Mouse (Mus musculus): ENCODE measurements at regions not wholly inside any gene's neighbourhood (a gene's known extent, or its start where the extent isn't known, plus 50 kb on each side); places are given as distances from the start of the nearest gene placed in this dataset.
"Not testable (repeated sequence)": the region's sequence is repeated elsewhere in the genome, so short reads cannot be mapped to it uniquely, and the experiment has no call there.

GRCm38 (mm10) chr15:8789000-8789399 lies 78.4 kb upstream of the Slc1a3 start:
- Histone ChIP-seq H3K27me3 (no peaks in the 10 kb centered on the region), H3K4me2 (replicated peaks) (no peak overlapping the region), H3K4me3 (replicated peaks) (no peak overlapping the region), H3K27ac (replicated peaks) (no peak overlapping the region), H3K4me1 (peaks cover 9% of the 10 kb centered on the region; the same call in 1 of the 2 replicates), H3K9me3 (replicated peaks) (no peaks in the 10 kb centered on the region), H3K9ac (no peak overlapping the region), H3K36me3 (no peaks in the 10 kb centered on the region)
- WGBS = 57% methylated on average over 6 of the region's 6 CpGs
- ATAC-seq (ENCODE audit: insufficient number of reproducible peaks, low FRiP score, low TSS enrichment, low read depth) = no peak

DNA sequence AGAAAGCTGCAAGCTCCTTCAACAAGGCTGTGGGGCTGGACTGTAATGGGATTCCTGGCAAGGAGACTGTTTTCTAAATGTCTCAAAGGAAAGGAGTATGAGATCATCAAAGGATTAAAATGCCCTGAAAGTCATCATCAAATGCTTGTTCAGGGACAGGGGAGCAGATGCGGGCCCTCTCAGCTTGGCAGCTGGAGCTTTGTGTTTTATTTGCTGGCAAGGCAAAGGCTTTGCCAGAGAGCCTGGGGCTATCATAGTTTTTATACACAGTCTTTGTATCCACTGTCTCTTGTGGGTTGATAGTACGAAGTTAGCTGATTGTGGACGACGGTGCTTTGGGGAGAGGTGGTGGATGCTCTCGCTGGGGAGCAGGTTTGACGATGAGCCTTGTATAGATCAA lies 75.0 kb upstream of the Slc1a3 start:
- 45% methylated on average over 6 of the region's 6 CpGs for WGBS
- ATAC-seq (ENCODE audit: insufficient number of reproducible peaks, low FRiP score, low TSS enrichment, low read depth) = peak; percentile 34; the same call in 1 of the 2 replicates

GRCm38 (mm10) chr15:8783567-8783966 lies 73.0 kb upstream of the Slc1a3 start:
- Histone ChIP-seq H3K27ac (replicated peaks) (no peak overlapping the region), H3K9me3 (replicated peaks) (no peaks in the 10 kb centered on the region), H3K4me2 (replicated peaks) (no peak overlapping the region), H3K27me3 (no peaks in the 10 kb centered on the region), H3K36me3 (no peaks in the 10 kb centered on the region), H3K4me1 (0 out of 2 replicates have a peak, but pooled peaks cover 6% of the 10 kb centered on the region), H3K4me3 (replicated peaks) (no peak overlapping the region), H3K9ac (no peak overlapping the region)
- 76% methylated on average over 2 of the region's 2 CpGs for WGBS
- ATAC-seq (ENCODE audit: insufficient number of reproducible peaks, low FRiP score, low TSS enrichment, low read depth) = no peak

More for the DNA sequence above, 75.0 kb upstream of the Slc1a3 start:
- H3K36me3 ChIP-seq = no peaks in the 10 kb centered on the region
- 0 out of 2 replicates have a peak overlapping the region, but pooled peaks have one; percentile 34 for H3K27ac ChIP-seq (replicated peaks)
- peaks cover 9% of the 10 kb centered on the region; the same call in 1 of the 2 replicates for H3K4me1 ChIP-seq
- no peak overlapping the region for H3K4me2 ChIP-seq (replicated peaks)
- no peak overlapping the region for H3K4me3 ChIP-seq (replicated peaks)
- no peaks in the 10 kb centered on the region for H3K9me3 ChIP-seq (replicated peaks)
- H3K9ac ChIP-seq = no peak overlapping the region
- no peaks in the 10 kb centered on the region for H3K27me3 ChIP-seq

- H3K4me2 ChIP-seq (replicated peaks) = no peak overlapping the region
- no peak overlapping the region for H3K9ac ChIP-seq
- WGBS = 50% methylated on average over 1 of the region's 1 CpGs
- H3K27me3 ChIP-seq = no peaks in the 10 kb centered on the region
- H3K4me3 ChIP-seq (replicated peaks) = no peak overlapping the region
- ATAC-seq (ENCODE audit: insufficient number of reproducible peaks, low FRiP score, low TSS enrichment, low read depth) = no peak
- H3K4me1 ChIP-seq = 0 out of 2 replicates have a peak, but pooled peaks cover 6% of the 10 kb centered on the region
- no peaks in the 10 kb centered on the region for H3K9me3 ChIP-seq (replicated peaks)
- H3K27ac ChIP-seq (replicated peaks) = no peak overlapping the region
- no peaks in the 10 kb centered on the region for H3K36me3 ChIP-seq
These were observed 72.5 kb upstream of the Slc1a3 start for GRCm38 (mm10) chr15:8783036-8783435.

DNA sequence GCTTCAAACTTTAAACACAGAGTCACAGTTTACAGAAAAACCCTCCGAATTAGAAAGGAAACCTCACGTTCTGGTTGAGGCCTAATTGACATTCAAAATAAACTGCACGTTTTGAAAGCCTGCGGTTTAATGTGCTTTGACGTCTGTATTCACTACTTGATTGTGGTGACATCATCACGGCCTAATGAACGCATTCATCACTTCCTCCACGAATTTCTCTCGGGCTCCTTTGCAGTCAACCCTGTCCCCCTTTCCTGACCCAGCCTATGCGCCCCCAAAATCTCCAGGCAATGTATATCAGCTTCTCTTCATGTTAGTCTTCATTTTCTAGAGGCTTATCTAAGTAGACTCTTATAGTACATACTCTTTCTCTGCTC lies 71.6 kb upstream of the Slc1a3 start:
- 79% methylated on average over 10 of the region's 10 CpGs for WGBS
- H3K4me2 ChIP-seq (replicated peaks) = no peak overlapping the region
- H3K36me3 ChIP-seq = no peaks in the 10 kb centered on the region

DNA sequence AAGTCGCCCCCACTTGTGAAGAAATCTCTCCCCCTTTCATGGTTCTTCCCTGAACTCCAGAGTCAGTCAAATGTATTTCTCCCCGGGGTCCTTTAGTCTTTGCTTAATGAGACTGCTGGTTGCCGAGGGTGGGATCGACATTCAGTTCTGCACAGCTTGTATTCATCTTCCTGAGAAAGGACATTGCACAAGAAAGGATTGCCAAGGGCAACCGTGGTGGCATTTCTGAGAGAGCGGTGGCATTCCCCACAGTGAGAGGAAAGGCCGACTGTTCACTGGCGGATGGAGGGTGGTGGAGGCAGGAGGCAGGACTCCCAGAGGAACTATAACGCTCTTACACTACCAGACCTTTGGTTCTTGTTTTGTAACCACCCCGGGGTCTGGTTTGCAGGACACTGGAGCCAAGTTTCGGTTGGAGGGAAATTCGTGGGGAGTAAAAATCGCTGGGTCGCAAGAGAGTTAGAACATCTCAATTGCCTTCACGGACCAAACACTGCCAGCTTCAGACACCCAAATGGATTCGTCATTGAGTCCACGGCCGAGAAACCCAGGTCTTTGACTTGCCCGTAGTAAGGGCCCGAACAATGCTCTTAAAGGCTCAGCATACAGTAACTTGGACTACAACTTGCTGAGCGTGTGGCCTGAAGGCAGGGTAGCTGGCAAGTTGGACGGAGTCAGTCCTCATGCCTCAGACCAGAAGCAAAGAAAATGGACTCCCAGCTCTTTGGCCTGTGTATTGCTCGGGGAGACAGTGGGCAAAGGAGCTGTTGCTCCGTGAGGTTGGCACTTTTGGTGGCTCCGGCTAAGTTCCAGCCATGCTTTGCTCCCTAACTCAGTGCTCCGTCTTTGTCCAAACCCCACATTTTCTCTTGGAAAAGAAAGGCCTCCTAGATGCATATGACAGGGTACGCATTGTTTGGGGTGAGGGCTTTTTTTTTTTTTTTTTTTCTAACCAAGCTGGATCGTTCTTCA lies 70.9 kb upstream of the Slc1a3 start:
- Histone ChIP-seq H3K36me3 (no peaks in the 10 kb centered on the region), H3K9me3 (replicated peaks) (no peaks in the 10 kb centered on the region), H3K4me1 (0 out of 2 replicates have a peak, but pooled peaks cover 6% of the 10 kb centered on the region), H3K27me3 (no peaks in the 10 kb centered on the region), H3K4me3 (replicated peaks) (no peak overlapping the region), H3K4me2 (replicated peaks) (no peak overlapping the region), H3K9ac (no peak overlapping the region), H3K27ac (replicated peaks) (no peak overlapping the region)
- ATAC-seq (ENCODE audit: insufficient number of reproducible peaks, low FRiP score, low TSS enrichment, low read depth) = no peak
- 88% methylated on average over 28 of the region's 28 CpGs for WGBS

More for the DNA sequence above, 71.6 kb upstream of the Slc1a3 start:
- Histone ChIP-seq H3K27me3 (no peaks in the 10 kb centered on the region), H3K4me3 (replicated peaks) (no peak overlapping the region), H3K27ac (replicated peaks) (no peak overlapping the region), H3K9me3 (replicated peaks) (no peaks in the 10 kb centered on the region), H3K9ac (no peak overlapping the region), H3K4me1 (0 out of 2 replicates have a peak, but pooled peaks cover 6% of the 10 kb centered on the region)
- no peak for ATAC-seq (ENCODE audit: insufficient number of reproducible peaks, low FRiP score, low TSS enrichment, low read depth)

GRCm38 (mm10) chr15:8780371-8780866 lies 69.9 kb upstream of the Slc1a3 start:
- Histone ChIP-seq H3K27me3 (no peaks in the 10 kb centered on the region), H3K4me1 (0 out of 2 replicates have a peak, but pooled peaks cover under 1% of the 10 kb centered on the region), H3K27ac (replicated peaks) (no peak overlapping the region), H3K36me3 (no peaks in the 10 kb centered on the region), H3K9me3 (replicated peaks) (no peaks in the 10 kb centered on the region), H3K9ac (no peak overlapping the region), H3K4me2 (replicated peaks) (no peak overlapping the region), H3K4me3 (replicated peaks) (no peak overlapping the region)
- ATAC-seq (ENCODE audit: insufficient number of reproducible peaks, low FRiP score, low TSS enrichment, low read depth) = no peak
- 79% methylated on average over 5 of the region's 5 CpGs for WGBS

- Histone ChIP-seq H3K27ac (replicated peaks) (no peak overlapping the region), H3K4me3 (replicated peaks) (no peak overlapping the region), H3K4me2 (replicated peaks) (no peak overlapping the region), H3K9ac (no peak overlapping the region), H3K36me3 (no peaks in the 10 kb centered on the region), H3K27me3 (no peaks in the 10 kb centered on the region), H3K9me3 (replicated peaks) (no peaks in the 10 kb centered on the region), H3K4me1 (no peaks in the 10 kb centered on the region)
- WGBS = 86% methylated on average over 16 of the region's 16 CpGs
- ATAC-seq (ENCODE audit: insufficient number of reproducible peaks, low FRiP score, low TSS enrichment, low read depth) = no peak
These were observed 57.3 kb upstream of the Slc1a3 start for GRCm38 (mm10) chr15:8767624-8768571.

DNA sequence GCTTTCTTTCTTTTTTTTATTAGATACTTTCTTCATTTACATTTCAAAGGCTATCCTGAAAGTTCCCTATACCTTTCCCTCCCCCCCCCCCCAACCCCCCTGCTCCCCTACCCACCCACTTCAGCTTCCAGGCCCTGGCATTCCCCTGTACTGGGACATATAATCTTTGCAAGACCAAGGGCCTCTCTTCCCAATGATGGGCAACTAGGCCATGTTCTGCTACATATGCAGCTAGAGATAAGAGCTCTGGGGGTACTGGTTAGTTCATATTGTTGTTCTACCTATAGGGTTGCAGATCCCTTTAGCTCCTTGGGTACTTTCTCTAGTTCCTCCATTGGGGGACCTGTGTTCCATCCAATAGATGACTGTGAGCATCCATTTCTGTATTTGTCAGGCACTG lies 55.6 kb upstream of the Slc1a3 start:
- not testable (repeated sequence) for H3K4me2 ChIP-seq (replicated peaks); ATAC-seq (ENCODE audit: insufficient number of reproducible peaks, low FRiP score, low TSS enrichment, low read depth); H3K27ac ChIP-seq (replicated peaks); H3K36me3 ChIP-seq; H3K4me3 ChIP-seq (replicated peaks); H3K4me1 ChIP-seq; H3K27me3 ChIP-seq; H3K9ac ChIP-seq; H3K9me3 ChIP-seq (replicated peaks)

DNA sequence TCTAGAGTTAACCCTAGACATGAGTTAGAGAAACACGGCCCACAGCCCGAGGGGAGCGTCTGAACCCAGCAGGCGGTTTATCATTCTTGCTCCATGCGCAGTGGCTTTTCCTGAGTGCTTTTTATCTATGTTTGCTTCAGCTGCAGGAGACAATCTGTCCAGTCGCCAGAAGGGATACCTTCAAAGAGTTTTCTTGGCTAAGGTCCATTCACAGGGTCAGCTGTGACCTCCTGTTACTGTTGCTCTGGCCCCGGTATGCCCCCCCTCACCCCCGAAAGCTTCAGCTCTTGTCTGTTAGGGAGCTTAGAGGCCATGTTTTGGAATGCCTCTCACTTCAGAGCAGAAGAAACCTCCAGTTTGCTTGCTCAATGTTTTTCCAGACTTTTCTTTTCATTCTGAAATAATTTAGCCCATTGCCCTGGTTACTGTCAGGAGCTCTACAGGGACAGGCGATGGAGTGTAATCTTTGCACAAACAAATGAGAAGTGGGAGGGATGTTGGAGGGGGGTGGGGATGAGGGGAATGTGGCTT lies 51.2 kb upstream of the Slc1a3 start:
- Histone ChIP-seq H3K27ac (replicated peaks) (no peak overlapping the region), H3K4me1 (no peaks in the 10 kb centered on the region), H3K27me3 (no peaks in the 10 kb centered on the region), H3K9ac (no peak overlapping the region), H3K4me3 (replicated peaks) (no peak overlapping the region), H3K4me2 (replicated peaks) (no peak overlapping the region), H3K9me3 (replicated peaks) (no peaks in the 10 kb centered on the region), H3K36me3 (no peaks in the 10 kb centered on the region)
- ATAC-seq (ENCODE audit: insufficient number of reproducible peaks, low FRiP score, low TSS enrichment, low read depth) = no peak
- WGBS = 66% methylated on average over 9 of the region's 9 CpGs

DNA sequence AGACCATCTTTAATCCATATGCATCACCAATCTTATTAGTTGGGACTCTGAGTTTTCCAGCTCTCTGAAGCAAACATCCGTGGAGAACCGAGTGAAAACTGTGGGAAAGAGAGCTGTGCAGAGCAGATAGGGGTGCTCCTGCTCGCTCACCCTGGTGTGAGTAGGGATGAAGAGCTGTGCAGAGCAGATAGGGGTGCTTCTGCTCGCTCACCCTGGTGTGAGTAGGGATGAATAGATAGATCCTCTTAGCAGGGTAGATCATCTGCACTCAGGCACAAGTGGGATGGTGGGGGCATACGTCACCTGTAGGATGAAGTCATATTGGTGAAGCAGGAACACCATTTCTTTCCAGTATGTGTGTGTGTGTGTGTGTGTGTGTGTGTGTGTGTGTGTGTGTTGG lies 50.6 kb upstream of the Slc1a3 start:
- Histone ChIP-seq H3K4me1 (no peaks in the 10 kb centered on the region), H3K27ac (replicated peaks) (no peak overlapping the region), H3K36me3 (no peaks in the 10 kb centered on the region), H3K4me2 (replicated peaks) (no peak overlapping the region), H3K27me3 (no peaks in the 10 kb centered on the region), H3K4me3 (replicated peaks) (no peak overlapping the region), H3K9me3 (replicated peaks) (no peaks in the 10 kb centered on the region), H3K9ac (no peak overlapping the region)
- WGBS = 72% methylated on average over 5 of the region's 5 CpGs
- ATAC-seq (ENCODE audit: insufficient number of reproducible peaks, low FRiP score, low TSS enrichment, low read depth) = no peak

Data from embryonic facial prominence, embryonic 15.5 days (tissue).